Mouse (Mus musculus) layer of hippocampus, adult 6 months (tissue): ENCODE data around the gene Upf3a. TPM values are rescaled to one million over a fixed set of nuclear protein-coding genes. Genes with fewer than 3 reads are reported as not detected.

Experiments
- long read RNA-seq, 2 experiments: library from polyadenylated mRNA; unstranded; transcript quantifications; one replicate each; pipeline ENCODE4 v2.0.0; 2019 to 2020
- polyA plus RNA-seq: library from polyadenylated mRNA; unstranded; fragments of <200 nt; fragmentation: Nextera tagmentation; gene quantifications from 2 replicates; pipeline ENCODE4 v1.2.3, GENCODE M21; 2021

Upf3a gene
- 33.0 and 36.2 TPM in 2 replicates for polyA plus RNA-seq
- long read RNA-seq, experiment 1, transcript Upf3a-201 (9 exons, 2,057 nt) = major isoform, 55 of 89 reads
- long read RNA-seq, experiment 1, partial matches to known transcripts = 16 of 89 reads
- long read RNA-seq, experiment 1, other reads (novel, unspliced or antisense) = 16 of 89 reads
- long read RNA-seq, experiment 2, transcript Upf3a-201 (9 exons, 2,057 nt) = major isoform, 219 of 255 reads
- long read RNA-seq, experiment 2, partial matches to known transcripts = 7 of 255 reads
- long read RNA-seq, experiment 2, other reads (novel, unspliced or antisense) = 28 of 255 reads

DNA sequence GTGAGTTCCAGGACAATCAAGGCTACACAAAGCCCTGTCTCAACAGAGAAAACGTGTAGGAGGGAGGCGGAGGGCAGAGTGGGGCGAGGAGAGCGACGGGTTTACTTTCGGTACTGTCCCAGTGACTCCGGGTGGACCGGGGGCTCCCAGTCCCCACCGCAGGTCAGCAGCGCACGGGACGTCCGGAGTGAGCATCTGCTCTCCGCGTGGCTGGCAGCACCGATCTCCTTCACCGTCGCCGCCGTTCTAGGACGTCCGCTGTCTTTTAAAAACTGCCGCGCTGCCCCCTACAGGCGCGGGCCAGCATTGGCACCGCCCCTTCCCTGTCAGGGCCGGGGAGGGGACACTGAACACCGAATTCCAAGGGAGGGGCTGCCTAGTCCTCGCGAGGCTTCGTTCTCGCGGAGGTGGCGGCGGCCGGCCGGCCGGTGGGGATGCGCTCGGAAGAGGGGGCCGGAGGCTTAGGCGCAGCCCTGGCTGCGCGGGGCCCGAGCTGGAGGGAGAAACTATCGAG, at the start of gene Upf3a:
Upf3a (plus strand) TSS at position 366 of the 514 bp plus-strand sequence.

DNA sequence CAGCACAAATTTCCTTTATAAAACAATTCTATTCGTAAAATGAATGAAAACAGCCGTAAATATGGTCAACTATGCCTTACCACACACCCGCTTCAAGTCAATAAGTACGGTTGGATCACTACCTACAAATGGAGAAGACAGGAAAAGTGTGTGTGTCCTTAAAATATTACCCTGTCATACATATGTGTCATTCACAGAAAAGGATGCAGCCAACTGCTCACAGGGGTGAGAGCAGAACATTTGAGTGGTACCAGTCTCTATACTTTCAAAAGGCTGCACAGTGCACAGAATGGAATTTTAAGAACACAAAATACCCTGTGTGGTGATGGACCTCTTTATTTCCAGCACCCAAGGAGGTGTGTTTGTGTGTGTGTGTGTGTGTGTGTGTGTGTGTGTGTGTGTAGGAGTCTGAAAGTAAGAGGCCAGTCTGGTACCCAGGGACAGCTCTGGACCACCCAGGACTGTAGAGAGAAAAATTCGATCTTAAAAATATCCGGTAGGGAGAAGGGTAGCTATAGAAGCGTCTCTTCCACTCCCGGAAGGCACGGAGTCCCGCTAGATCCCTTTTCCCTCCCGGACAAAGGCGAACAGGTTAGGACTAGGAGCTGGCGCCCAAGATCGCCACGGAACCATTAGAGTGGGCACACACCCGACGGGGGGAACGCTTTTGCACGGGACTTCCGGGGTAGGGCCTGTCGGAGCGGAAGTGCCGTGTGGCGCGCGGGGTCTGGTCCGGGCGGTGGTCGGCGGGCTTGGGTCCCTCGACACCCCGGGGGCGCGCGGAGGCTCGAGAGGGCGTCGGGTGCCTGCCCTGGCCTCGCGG, 28.2 kb upstream of the Upf3a start, which contains the start of gene Cdc16:
Cdc16 (plus strand) TSS at position 695 of the 823 bp plus-strand sequence.

DNA sequence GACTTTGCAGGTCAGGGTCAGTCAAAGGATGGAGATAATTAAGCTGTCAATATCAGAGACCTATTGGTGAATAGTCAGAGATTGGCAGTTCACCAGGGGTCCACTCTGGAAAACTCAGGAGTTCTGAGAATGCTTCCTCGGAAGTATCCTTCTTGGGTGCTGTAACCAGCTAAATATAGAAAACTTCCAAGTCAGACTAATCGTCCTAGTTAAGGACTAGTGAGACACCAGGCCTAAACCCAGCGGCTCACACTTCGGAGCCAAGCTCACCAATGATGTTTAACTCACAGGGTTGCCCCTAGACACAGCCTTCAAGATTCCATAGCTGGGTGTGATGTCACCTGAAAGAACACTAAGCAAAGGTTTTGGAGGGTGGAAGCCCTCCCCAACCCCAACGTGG, 52.9 kb downstream of the Upf3a start, which contains the start of gene AF366264:
AF366264 (minus strand) TSS at position 101 of the 400 bp plus-strand sequence.

Other genes with a start within 250 kb of the Upf3a start
- not detected in 2 replicates for gene 1700029H14Rik, start 223.2 kb upstream of the Upf3a start, polyA plus RNA-seq
- 20.2 and 22.2 TPM in 2 replicates for gene Rasa3, start 108.0 kb upstream of the Upf3a start, polyA plus RNA-seq
- 0.77 and 1.1 TPM in 2 replicates for gene Cfap97d2, start 79.7 kb upstream of the Upf3a start, polyA plus RNA-seq
- 35.6 and 37.0 TPM in 2 replicates for gene Cdc16, start 27.9 kb upstream of the Upf3a start, polyA plus RNA-seq
- gene AF366264, start 52.8 kb downstream of the Upf3a start, polyA plus RNA-seq = not detected in 2 replicates
- 13.8 and 15.5 TPM in 2 replicates for gene Champ1, start 84.0 kb downstream of the Upf3a start, polyA plus RNA-seq
- gene Coprs, start 104.7 kb downstream of the Upf3a start, polyA plus RNA-seq = 119 and 130 TPM in 2 replicates